Mouse (Mus musculus) CH12.LX (cell line): ENCODE measurements around the gene Nono.

Experiments
- CHD2 ChIP-seq: IDR thresholded peaks from 2 replicates; pipeline ENCODE4 v1.6.1; 2011; ENCODE audit warnings: low read length, improper control_type of control experiment
- CTCF ChIP-seq, 2 experiments: IDR thresholded peaks in 1 of 2; conservative IDR thresholded peaks in 1 of 2; 2 replicates each; pipeline ENCODE4 v1.5.1; 2011 to 2012; ENCODE audit warnings: low read depth in 2 of 2, low read length in 2 of 2, improper control_type of control experiment in 1 of 2, inconsistent platforms in 1 of 2, mild to moderate bottlenecking in 1 of 2, moderate library complexity in 1 of 2
- ELF1 ChIP-seq: IDR thresholded peaks from 2 replicates; pipeline ENCODE4 v1.6.1; 2014; ENCODE audit warnings: low read depth, mild to moderate bottlenecking, inconsistent platforms, low read length, improper control_type of control experiment
- MAX ChIP-seq: IDR thresholded peaks from 2 replicates; pipeline ENCODE4 v1.6.1; 2011; ENCODE audit warnings: low read length, improper control_type of control experiment
- POLR2A ChIP-seq: IDR thresholded peaks from 2 replicates; pipeline ENCODE4 v1.6.1; 2011; ENCODE audit warnings: low read depth, mild to moderate bottlenecking, improper control_type of control experiment, low read length
- USF1 ChIP-seq: IDR thresholded peaks from 2 replicates; pipeline ENCODE4 v1.6.1; 2014; ENCODE audit warnings: low read depth, mild to moderate bottlenecking, inconsistent platforms, low read length, improper control_type of control experiment

- TF ChIP-seq CTCF (conservative IDR thresholded peaks at IDR 0.05 in 1 of 2, IDR thresholded peaks at IDR 0.05 in 1 of 2; ENCODE audit: low read depth in 2 of 2, low read length in 2 of 2), result no peak
- TF ChIP-seq POLR2A, result no peak
- TF ChIP-seq ELF1, result no peak
- no peak for TF ChIP-seq CHD2
- no peak for TF ChIP-seq USF1
- no peak for TF ChIP-seq MAX
Measured at GRCm38 (mm10) chrX:101388866-101389537, 40.1 kb upstream of the Nono start.
